Mouse (Mus musculus) embryonic fibroblast, embryonic 13.5 days (primary cell): Measurements from ENCODE around the gene Tmem120a.

Experiments used
- CTCF ChIP-seq: IDR thresholded peaks from 2 replicates; pipeline ENCODE4 v1.5.1; 2011; ENCODE audit warnings: mild to moderate bottlenecking, control low read depth, low read length, moderate library complexity, borderline replicate concordance; ENCODE audit not compliant: insufficient read depth
- POLR2A ChIP-seq: IDR thresholded peaks from 2 replicates; pipeline ENCODE4 v1.6.1; 2011; ENCODE audit warnings: low read depth, mild to moderate bottlenecking, control low read depth, low read length, moderate library complexity

DNA sequence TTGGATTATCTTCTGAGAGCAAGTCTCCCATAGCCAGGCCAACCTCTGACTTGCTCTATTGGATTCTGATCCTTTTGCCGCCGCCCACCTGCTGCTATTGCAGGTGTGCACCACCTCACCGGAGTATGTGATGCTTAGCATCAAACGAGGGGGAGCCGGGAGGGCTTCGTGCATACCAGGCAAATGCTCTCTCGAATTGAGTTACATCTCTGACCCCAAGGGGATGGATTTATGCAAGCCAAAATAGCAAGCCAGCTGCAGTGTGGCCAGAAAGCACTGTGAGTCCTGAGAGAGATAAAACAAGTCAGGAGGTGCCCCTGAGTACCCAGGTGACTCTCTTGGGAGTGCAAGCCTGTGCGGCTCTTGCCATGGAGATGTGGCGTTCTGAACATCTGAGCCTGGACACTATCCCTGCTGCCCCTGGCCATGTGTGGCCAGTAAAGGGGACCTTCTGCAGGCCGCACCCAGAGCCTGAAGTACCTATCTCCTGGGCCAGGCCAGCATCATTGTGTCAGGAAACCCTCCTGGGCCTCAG is 24.6 kb downstream of the Tmem120a start:
- no peak for TF ChIP-seq POLR2A
- no peak for TF ChIP-seq CTCF
